Mouse (Mus musculus): ENCODE results near the gene Nol6.

Nol6 gene

GRCm38 (mm10) chr4:41118706-41119292, 5.5 kb downstream of the Nol6 start:
- in situ Hi-C loops (cut with MboI, MseI), result loop anchor here (5.0 kb wide), 1 partner anchor 66 kb away; no protein-coding TSS in a partner anchor

DNA sequence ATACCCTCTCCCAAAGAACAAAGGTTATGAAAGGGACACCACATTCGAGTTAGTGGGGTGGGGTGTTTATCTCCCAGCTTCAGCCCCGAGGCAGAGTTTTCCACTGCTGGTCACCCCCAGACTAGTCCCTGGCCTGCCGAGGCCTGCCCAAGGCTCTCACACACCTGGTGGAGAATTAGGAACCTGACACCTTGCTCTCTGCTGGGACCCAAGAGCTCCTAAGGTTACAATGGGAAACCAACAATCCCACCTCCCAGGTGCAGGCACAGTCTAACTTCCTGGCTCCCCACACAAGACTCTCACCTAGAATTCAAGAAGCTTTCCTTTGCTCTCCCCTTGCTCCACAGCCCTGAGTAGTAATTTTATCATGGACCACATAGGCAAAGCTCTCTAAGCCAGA, 7.4 kb downstream of the Nol6 start:
- in situ Hi-C loops (cut with MboI, MseI), result loop anchor here (5.0 kb wide), 1 partner anchor 65 kb away; no protein-coding TSS in a partner anchor

DNA sequence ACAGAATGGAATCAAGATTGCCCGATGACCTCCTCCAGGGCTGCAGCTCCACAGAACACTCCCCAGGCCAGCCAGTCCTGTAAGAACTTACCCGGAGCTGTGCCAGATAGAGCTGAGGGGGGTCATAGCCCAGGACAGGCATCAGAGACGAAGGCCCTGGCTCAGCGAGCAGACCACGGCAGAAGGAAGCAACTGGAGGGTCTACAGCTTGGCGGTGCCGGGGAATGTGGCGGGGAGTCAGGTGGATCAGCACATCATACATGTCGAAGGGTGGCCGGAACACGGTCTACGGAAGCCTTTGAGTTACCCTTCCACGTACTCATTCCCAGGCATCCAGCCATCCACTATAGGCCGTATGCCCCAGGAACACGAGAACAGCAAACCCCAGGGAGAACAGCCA, 8.5 kb downstream of the Nol6 start:
- in situ Hi-C loops (cut with MboI, MseI), result loop anchor here (5.0 kb wide), 1 partner anchor 63 kb away; no protein-coding TSS in a partner anchor

DNA sequence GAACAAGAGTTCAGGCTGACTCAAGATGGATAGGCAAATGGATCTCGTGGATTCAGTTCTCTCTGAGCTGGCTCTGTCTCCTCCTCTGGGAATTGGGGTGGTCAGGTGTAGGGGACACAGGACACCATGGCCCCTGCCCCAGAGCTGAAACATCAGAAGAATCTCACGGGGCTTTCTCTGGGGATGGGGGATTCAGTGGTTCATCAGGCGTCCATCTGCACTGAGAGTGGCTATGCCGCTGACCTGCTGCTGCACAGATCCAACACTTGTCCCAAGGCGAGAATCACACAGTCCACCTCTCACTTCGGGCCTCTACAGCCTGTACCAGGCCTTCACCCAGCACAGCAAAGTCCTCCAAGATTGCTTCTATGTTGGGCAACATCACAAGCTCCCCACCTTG, 9.2 kb downstream of the Nol6 start:
- in situ Hi-C loops (cut with MboI, MseI), result loop anchor here (5.0 kb wide), 1 partner anchor 63 kb away; no protein-coding TSS in a partner anchor

DNA sequence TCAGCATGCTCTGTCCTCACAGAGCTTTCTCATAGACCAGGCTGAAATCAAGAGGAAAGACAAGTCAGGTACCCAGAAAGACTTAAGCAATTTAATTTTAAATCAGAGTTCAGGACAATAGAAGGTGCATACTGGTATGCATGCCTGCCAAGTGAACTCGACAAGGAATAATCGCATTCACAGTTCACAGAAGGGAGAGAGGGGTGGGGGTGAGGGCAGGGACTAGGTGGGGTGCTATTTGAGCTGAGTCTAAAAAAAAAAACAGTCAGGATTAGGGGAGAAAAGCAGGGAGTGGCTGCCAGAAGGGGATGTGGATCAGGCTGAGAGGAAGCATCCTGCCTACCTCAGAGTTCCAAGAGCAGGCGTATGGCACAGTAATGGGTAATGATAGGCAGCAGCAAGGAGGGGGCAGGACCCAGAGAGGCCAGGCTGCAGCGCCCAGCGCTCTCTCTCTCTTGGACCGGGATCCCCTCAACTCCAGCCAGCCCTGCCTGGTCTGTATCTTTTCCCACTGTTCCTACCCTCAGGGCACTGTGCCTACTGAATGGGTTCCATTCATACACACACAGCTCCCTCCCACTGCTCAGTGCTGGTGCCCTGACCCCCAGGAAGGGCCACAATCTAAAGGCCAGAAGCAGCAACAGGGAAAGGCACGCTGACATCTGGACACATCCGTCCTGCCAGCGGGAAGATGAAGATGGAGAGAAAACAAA, 9.7 kb downstream of the Nol6 start:
- in situ Hi-C loops (cut with MboI, MseI), result loop anchor here (5.0 kb wide), 1 partner anchor 62 kb away; no protein-coding TSS in a partner anchor

DNA sequence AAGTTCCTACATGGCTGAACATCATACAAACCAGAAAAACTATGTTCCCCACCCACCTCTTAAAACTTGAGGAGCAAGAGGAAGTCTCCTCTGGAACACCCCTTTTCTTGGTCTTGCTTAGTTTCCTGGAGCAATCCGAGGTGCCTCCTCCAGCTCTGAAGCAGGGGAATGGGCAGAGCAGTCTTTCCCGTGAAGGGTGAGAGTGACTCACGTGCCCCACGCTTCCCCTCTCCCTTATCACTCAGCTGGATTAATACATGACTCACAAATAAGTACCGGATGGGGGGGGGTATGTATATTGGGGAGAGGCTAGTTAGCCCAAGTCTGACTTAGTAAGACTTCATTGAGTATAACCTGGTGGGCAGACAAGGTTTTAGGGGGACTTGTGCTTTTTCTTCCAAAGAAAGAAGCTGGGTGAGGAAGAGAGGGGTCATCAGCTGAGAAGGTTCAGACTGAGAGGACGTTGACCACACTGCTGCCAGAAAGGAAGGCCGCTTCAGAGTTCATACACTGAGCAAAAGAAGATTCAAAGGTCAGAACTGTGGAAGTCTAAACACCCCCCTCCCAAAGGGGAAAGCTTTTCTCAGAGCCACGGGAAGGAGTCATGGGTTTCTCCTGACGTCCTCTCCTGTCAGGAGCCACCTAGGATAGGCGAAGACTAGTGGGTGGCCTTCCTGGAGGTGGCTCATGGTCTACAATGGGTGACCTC, 15.4 kb downstream of the Nol6 start:
- in situ Hi-C loops (cut with MboI, MseI), result no loop called here

GRCm38 (mm10) chr4:41107440-41107839, 16.8 kb downstream of the Nol6 start:
- in situ Hi-C loops (cut with MboI, MseI), result no loop called here

DNA sequence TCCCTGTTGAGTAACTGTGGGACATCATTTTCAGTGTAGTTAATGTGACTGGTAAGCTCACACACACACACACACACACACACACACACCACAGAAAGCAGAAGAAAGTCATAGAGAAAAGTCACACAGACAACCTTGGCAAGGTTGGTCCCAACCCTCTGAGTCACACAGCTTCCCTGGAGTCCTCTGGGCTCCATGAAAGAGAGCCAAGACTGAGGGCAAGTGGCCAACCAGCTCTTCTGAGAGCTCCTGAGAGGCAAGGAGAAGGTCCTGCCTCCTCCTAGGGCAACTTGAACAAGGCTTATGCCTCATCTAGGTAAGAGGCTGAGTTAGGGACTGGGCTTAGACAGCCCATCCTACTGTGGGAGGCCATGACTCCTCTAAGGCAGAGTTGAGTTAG, 21.4 kb downstream of the Nol6 start:
- in situ Hi-C loops (cut with MboI, MseI), result no loop called here

DNA sequence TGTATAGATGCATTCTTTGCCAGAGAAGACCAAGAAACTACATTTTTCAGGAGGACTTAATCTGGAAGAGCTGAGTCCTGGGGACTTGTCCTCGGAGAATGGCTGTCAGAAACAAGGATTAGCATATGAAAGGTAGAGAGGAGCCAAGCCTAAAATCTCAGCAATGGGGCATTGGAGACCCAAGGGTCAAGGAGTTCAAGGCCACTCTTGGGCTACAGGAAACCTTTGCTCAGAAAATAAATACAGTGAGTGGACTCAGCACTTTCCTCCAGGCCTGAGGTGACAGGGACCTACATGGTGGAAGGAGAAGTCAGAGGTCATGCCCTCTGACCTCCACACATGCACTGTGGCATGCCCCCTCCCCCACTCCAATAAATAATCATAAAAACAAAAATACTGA, 23.3 kb downstream of the Nol6 start:
- in situ Hi-C loops (cut with MboI, MseI), result no loop called here

- in situ Hi-C loops (cut with MboI, MseI), result no loop called here
Measured at GRCm38 (mm10) chr4:41098577-41098951, 25.7 kb downstream of the Nol6 start.

DNA sequence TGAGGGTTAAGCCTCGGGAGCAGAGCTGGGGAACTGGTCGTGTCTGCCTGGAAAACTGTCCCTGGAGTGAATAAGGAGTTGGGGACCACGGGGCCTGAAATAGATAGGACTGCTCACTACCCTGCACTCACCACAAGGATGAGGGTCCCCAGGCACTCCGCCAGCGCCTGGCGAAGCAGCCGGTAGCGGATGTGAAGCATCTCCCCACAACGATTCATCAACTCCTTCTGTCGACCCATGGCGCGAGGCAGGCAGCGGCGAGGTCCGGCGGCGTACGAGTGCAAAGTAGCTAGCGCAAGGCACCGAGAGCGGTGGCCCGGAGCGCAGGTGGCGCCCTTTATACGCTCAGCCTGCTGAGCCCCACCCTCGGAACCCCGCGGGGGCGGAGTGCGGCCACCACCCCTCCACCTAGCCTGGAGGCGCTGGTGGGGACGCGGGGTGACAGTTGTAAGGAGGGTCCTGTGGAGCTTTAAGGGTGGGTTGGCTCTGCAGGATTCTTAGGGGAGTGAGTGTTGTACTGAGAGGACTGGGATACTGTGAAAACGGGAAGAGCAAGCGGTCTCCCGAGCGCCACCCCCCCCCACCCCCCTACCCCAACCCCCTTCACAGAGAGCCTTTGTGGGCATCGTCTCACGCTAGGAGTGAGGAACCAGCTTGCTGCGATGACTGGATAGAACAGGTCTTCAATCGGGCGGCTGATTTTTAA, 26.2 kb downstream of the Nol6 start, which contains the start of gene Aqp3:
Gene Aqp3, minus strand, starts transcription at position 313 of the 706 bp plus-strand sequence.
- in situ Hi-C loops (cut with MboI, MseI), result no loop called here

GRCm38 (mm10) chr4:41097381-41097780, 26.9 kb downstream of the Nol6 start:
- in situ Hi-C loops (cut with MboI, MseI), result no loop called here

DNA sequence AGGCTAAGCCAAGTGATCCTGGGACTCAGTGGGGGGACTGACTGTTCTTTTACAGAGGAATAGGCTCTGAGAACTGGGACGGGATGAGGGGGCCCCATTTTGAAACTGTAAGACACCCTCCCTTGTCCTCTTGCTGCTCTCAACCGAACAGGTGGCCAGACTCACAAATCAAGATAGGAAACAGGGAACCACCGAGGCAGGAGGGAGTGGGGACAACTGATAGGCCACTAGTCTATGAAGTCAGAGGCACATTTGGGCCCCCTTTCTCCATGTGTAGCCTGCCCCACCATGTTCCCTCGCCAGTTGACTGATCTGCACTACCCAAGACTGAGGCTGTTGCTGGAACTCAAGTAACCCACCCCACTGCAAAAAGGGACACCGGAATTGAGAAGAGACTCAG, 27.5 kb downstream of the Nol6 start:
- in situ Hi-C loops (cut with MboI, MseI), result no loop called here

- in situ Hi-C loops (cut with MboI, MseI), result no loop called here
Measured at GRCm38 (mm10) chr4:41096169-41096568, 28.1 kb downstream of the Nol6 start.

DNA sequence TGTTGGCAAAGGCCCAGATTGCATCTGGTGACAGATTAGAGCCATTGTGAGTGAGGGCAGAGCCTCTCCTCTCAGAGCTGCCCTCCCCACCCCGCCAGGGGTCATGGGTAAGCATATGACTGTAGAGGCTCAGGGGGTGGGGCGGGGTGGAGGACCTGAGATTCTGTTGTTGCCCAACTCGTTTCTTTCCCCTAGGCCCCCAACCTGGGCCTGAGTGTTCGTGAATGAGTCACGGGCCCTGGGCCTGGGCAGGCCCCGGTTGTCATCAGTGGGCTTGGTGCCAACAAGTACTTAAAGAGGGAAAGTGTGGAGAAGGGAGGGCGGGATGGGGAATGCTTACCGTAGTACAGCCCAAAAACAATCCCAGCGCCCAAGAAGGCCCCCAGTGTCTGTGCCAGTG, 29.9 kb downstream of the Nol6 start:
- in situ Hi-C loops (cut with MboI, MseI), result no loop called here

- in situ Hi-C loops (cut with MboI, MseI), result no loop called here
Measured at GRCm38 (mm10) chr4:41092958-41093357, 31.3 kb downstream of the Nol6 start.

DNA sequence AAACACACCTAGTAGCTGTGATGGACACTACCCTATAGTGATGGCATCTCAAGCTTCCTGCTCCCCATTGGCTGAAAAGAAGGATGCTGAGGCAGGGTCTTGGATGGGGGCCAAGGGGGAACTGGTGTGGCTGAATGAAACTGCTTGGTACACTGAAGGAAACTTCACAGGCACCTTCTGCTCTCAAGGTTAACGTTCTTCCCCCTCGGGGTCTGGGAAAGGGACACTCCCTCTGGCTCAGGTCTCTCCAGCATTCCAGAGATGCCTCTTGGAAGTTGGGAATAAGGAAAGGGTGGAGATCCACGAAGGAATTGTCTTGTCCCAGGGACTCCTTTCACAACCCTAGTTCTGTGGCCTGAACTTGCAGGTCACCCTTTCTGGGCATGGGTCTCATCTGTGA, 32.9 kb downstream of the Nol6 start:
- in situ Hi-C loops (cut with MboI, MseI), result no loop called here

DNA sequence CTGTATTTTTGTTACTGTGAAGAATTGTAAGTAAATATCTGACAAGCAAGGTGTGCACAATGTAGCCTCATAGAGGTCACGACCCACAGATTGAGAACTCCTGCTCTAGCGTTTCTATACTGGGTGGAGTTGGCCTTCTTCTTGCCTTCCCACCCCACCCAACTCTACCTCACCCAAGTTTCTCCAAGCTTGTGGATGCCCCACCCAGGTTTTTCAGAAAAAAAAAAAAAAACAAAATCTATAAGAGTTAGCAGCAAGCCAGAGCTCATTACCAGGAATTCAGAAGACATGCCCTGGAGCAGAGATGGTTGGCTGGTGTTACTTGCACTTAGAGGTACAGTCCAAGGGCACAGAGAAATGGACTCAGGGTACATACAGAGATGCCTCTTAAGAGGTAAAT, 34.5 kb downstream of the Nol6 start:
- in situ Hi-C loops (cut with MboI, MseI), result no loop called here

DNA sequence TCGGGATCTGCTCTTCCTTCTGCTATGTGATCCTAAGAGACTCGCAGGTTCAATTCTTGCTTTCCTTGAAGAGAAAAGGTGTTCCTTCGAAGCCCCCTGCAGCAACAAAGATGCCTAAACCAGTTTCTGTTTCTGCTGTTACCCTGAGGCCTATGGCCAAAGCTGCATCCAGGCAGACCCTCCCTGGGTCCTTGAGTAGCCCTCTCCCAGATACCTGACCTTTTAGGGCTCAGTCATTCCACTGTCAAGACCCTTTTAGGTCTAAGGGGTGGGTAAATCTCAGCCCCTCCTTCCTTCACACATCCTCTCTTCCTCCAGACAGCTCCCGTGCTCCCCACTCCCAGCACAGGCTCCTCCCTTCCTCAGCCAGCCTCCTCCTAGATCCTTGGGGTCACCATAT, 35.1 kb downstream of the Nol6 start:
- in situ Hi-C loops (cut with MboI, MseI), result no loop called here

DNA sequence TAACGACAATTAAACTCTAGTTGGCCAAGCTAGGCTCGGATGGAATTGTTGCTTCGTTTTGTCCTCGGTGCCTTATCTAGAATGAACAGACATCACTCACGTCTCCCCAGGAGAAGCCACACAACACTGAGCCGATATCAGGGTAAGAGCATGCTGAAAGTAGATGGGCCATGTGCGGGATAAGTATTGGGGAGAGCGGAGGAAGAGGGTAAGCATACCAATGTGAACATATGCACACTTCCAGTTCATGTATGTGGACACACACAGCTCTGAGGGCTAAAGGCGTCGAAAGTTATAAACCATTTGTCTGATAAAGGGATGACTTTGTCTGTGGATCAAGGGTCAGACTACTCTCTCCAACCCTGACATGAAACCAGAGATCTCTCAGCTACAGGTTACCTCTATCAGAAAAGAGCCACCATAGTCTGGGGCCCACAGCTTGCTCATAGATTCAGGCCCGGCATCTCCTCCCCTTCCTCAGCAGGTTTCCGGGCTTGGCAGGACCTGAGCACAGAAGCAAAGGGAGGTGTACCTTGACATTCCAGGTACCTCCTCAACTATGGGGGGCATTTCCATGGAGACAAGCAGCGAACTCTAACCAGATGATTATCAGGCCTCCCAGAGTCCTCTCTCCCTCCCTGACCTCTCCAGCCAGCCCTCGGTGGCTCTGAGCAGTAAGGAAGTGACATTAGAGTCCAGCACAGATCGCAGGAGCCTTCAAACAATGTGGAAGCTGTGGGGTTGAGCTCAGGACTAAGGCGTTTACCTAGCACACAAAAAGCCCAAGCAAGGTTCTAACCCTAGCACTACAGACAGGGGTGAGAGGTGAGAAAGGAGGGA, 36.6 kb downstream of the Nol6 start:
- in situ Hi-C loops (cut with MboI, MseI), result no loop called here

DNA sequence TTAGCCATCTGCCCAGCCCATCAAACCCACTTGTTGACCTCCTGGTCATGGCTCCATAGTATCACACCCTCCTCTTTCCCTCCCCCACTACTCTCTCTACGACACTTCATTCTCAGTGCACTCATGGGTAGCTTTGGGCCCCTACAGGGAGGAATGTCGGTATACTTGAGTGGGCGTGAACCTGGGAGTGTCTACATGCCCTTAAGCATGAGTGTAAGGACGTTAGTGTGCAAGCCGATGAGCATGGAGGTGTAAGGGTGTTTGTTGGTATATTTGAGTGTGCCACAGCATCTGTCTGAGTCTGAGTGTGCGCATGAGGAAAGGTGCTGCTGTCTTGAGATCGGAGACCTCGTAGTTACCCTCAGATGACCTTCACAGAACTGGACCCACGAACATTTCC, 37.3 kb downstream of the Nol6 start:
- in situ Hi-C loops (cut with MboI, MseI), result no loop called here
